8 mouse cellular contexts compared by ENCODE assay signal in the genomic region with DNA sequence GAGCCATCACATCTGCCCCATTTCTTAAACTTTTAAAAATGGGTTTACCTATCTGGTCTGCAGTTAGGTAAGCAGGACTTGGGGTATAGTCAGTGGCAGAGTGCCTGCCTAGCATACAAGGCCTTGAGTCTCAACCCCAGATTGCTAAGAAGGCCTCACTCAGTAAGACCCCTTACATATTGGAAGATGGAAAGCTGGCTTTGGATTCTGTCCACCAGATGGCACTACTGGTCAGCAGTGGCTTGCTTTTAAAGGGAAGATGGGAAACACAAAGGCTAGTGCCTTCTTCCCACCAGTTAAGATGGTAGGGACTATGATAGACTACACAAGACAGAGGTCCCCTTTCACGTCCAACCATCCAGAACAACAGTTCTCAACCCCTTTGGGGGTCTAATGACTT. TPM values are rescaled to one million over a fixed set of nuclear protein-coding genes. Genes with fewer than 3 reads are reported as not detected.
A peak's percentile ranks its signal among the peaks of the same experiment; 100 is the strongest.
DNase-seq lines count a peak whose midpoint lies in the region; TF ChIP-seq lines count a peak whose summit lies in the region.

No protein-coding gene starts in this region.

- intact Hi-C loops in gastrocnemius, adult 2 months (cut with DNase I) = loop anchor here (1.0 kb wide), 1 partner anchor 46 kb away; no protein-coding TSS in a partner anchor
- intact Hi-C loops in gastrocnemius, postnatal 36 days (cut with DNase I) = loop anchor here (1.0 kb wide), 1 partner anchor 46 kb away; no protein-coding TSS in a partner anchor
- intact Hi-C loops in heart, postnatal 36 days (cut with DNase I) = loop anchor here (1.0 to 5.0 kb wide), 2 partner anchors 46 to 413 kb away; no protein-coding TSS in a partner anchor

- H3K27ac ChIP-seq in gastrocnemius, adult 2 months = no peak overlapping the region

- no peak overlapping the region for H3K4me3 ChIP-seq in gastrocnemius, adult 2 months

- DNase-seq in gastrocnemius, adult 2 months = peak; percentile 54
- no peak for DNase-seq in gastrocnemius, postnatal 36 days
- peak; percentile 43 for DNase-seq in right cerebral cortex, adult 18-20 months
- DNase-seq in right cerebral cortex, postnatal 25 days = no peak
- DNase-seq in brain, adult 2 months (ENCODE audit: low read depth, low spot score) = peak; percentile 66
- peak; percentile 59 to 66 for DNase-seq in heart, postnatal 36 days
- DNase-seq in lung, postnatal 25 days (ENCODE audit: low spot score) = peak; percentile 49
- DNase-seq in thymus, postnatal 25 days = peak; percentile 28

- TF ChIP-seq CTCF in gastrocnemius, adult 2 months (IDR thresholded peaks at IDR 0.05) = peak; percentile 90

RNA-seq across cellular contexts. Expression of gene Nrbf2, which starts 20.3 kb away (rescaled TPM):
- 10 to 100 TPM; 13.0 to 13.4 TPM for total RNA-seq in gastrocnemius, adult 2 months (2021)
- 10 to 100 TPM; 10.4 to 12.4 TPM for total RNA-seq in gastrocnemius, postnatal 36 days (2021)
- 1 to 10 TPM; 8.4 to 10.0 TPM for total RNA-seq in heart, postnatal 36 days (2021)

Comparison
In these comparisons a context has a peak if more than half of its experiments do, and no peak if none do; other contexts are left out.
1. DNase-seq: peak in gastrocnemius, adult 2 months (single experiment), right cerebral cortex, adult 18-20 months (single experiment), brain, adult 2 months (single experiment), heart, postnatal 36 days (2 of 2), lung, postnatal 25 days (single experiment) and thymus, postnatal 25 days (single experiment); none in gastrocnemius, postnatal 36 days (0 of 2) and right cerebral cortex, postnatal 25 days (single experiment).